Mouse (Mus musculus): ENCODE data around the gene Tph2.

- no peak for TF ChIP-seq POLR2A (IDR thresholded peaks at IDR 0.05; ENCODE audit: control insufficient read depth, extremely low read depth, insufficient read depth, low read length, poor library complexity)
- no peak for TF ChIP-seq CTCF (IDR thresholded peaks at IDR 0.05; ENCODE audit: borderline replicate concordance, control insufficient read depth, extremely low read depth, insufficient read depth, low read length, poor library complexity)
These were observed 149.1 kb downstream of the Tph2 start for GRCm38 (mm10) chr10:115035748-115036147.

Data from thymus, adult 2 months (tissue).